Mouse (Mus musculus): ENCODE results near the gene Lrrtm1.

Lrrtm1 gene

GRCm38 (mm10) chr6:77306796-77307195 lies 64.3 kb downstream of the Lrrtm1 start:
- DNase-seq (ENCODE audit: low spot score in 2 of 2), result no peak

Measured in spleen, postnatal 4 days (tissue).